Mouse (Mus musculus) left cerebral cortex, adult 2 months (tissue): Measurements from ENCODE around the gene Cryba4. TPM values are rescaled to one million over a fixed set of nuclear protein-coding genes. Genes with fewer than 3 reads are reported as not detected.

Experiments used
- DNase-seq, 2 experiments: peaks; one replicate each; pipeline ENCODE4 v3.0.0; 2021 to 2022; ENCODE audit warnings: low spot score in 2 of 2, mixed read lengths in 1 of 2; ENCODE audit errors: extremely low spot score in 1 of 2
- H3K27ac ChIP-seq: fragments of 200-600 bp; 2 replicates; pipeline ENCODE4 v1.8.1; 2022
- H3K4me3 ChIP-seq: fragments of 200-600 bp; 2 replicates; pipeline ENCODE4 v1.8.1; 2022
- CTCF ChIP-seq: fragments of 200-600 bp; IDR thresholded peaks from 2 replicates; pipeline ENCODE4 v1.8.1; 2022; ENCODE audit warnings: antibody characterized with exemption, mild to moderate bottlenecking, moderate library complexity
- intact Hi-C: fragments of 180-260 bp; cut with DNase I; formaldehyde crosslinking; loops from one replicate; pipeline ENCODE4 v1.15.1; 2025
- total RNA-seq, 2 experiments: library from RNA; stranded (reverse); gene quantifications; 2 replicates each; pipeline ENCODE4 v1.2.3; 2021

The Cryba4 gene
- total RNA-seq, 2 experiments from 2014 or later: 0.49 TPM; not detected in 1

DNA sequence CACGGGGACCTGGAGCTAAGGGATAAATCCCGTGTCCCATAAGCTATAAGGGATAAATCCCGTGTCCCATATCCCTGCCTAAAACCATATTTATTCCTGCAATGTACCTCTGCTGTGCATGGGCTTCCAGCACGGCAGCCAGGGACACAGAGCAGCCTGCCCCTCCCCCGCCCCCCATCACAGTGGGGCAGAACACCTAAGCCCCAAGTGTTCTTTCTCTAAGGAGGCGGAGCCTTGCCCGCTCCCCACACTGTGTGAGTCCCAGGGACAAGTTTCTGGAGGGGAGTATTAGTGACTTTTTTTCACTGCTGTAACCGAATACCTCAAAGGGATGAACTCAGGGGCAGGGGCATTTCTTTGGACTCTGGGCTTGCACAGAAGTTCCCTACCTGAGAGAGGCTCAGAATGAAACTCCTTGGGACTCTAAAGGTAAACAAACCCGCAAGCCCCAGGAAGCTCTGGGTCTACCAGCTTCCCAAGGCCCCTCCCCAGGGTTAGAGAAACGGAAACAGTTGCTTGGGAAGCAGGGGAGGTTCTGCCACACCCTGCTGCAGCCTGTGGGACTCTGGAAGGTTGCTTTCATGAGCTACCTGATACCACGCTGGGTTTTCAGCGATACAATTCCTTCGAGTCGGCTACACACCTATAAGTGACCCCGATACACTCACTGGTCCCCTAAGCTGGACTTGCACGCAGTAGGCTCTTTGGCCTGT, 45.6 kb downstream of the Cryba4 start:
- intact Hi-C loops: no loop called here
- DNase-seq: no peak
- TF ChIP-seq CTCF: no peak
- Histone ChIP-seq H3K27ac (no peak overlapping the region), H3K4me3 (no peak overlapping the region)

DNA sequence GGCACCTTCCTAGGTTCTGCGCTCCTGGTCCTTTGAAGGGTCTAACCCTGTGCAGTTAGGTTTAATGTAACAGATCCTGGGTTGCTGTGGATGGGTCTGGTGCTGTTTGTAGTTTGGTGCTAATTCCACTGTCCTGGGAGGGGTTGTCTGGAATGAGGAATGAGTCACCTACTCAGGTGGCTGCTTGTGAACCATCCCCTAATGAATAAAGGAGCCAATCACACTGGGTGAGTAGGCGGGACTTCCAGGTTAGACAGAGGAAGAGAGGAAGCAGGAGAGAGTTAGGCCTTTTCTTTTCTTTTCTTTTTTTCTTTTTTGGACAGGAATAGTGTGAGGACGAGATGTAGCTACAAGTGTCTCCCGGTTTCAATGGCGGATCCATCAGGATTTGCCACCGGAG, 52.7 kb downstream of the Cryba4 start:
- no peak for TF ChIP-seq CTCF
- intact Hi-C loops: no loop called here
- no peak overlapping the region for H3K27ac ChIP-seq
- DNase-seq: no peak
- H3K4me3 ChIP-seq: no peak overlapping the region

Other genes with a start within 250 kb of the Cryba4 start
- gene Crybb1, start 3.3 kb upstream of the Cryba4 start, total RNA-seq: 1 to 10 TPM; 6.9 to 7.4 TPM
- gene Tpst2, start 24.2 kb upstream of the Cryba4 start, total RNA-seq: 10 to 100 TPM; 37.5 to 41.9 TPM
- gene Tfip11, start 73.8 kb upstream of the Cryba4 start, total RNA-seq: 10 to 100 TPM; 43.0 to 45.0 TPM
- gene Srrd, start 90.5 kb upstream of the Cryba4 start, total RNA-seq: 10 to 100 TPM; 23.1 to 29.9 TPM
- gene Hps4, start 90.6 kb upstream of the Cryba4 start, total RNA-seq: 10 to 100 TPM; 26.9 to 38.3 TPM
- gene Gm6583, start 103.5 kb upstream of the Cryba4 start, total RNA-seq: not detected
- gene Asphd2, start 142.3 kb upstream of the Cryba4 start, total RNA-seq: 100 to 1,000 TPM; 180 to 183 TPM
- not detected for gene Gm6588, start 196.9 kb upstream of the Cryba4 start, total RNA-seq